Mouse (Mus musculus) midbrain, embryonic 13.5 days (tissue): ENCODE data around the gene Plk5. TPM values are rescaled to one million over a fixed set of nuclear protein-coding genes. Genes with fewer than 3 reads are reported as not detected.
A peak's percentile ranks its signal among the peaks of the same experiment; 100 is the strongest.

ENCODE experiments used
- ATAC-seq: fragments of 200-750 bp; cut with Nextera tagmentation; 2 replicates; pipeline ENCODE4 v1.8.0; 2017; ENCODE audit warnings: mild to moderate bottlenecking, moderate TSS enrichment, moderate library complexity
- H3K27ac ChIP-seq: fragments of 300-500 bp; sonication (generic); 2 replicates; pipeline ENCODE4 v1.5.1; 2015; ENCODE audit warnings: inconsistent platforms, mild to moderate bottlenecking, moderate library complexity
- H3K27me3 ChIP-seq: fragments of 300-500 bp; sonication (generic); 2 replicates; pipeline ENCODE4 v1.6.1; 2015; ENCODE audit warnings: mild to moderate bottlenecking, inconsistent platforms
- H3K36me3 ChIP-seq: fragments of 300-500 bp; sonication (generic); 2 replicates; pipeline ENCODE4 v1.6.1; 2015; ENCODE audit warnings: mild to moderate bottlenecking, inconsistent platforms
- H3K4me1 ChIP-seq: fragments of 300-500 bp; sonication (generic); replicated peaks from 2 replicates; pipeline ENCODE4 v1.6.1; 2015; ENCODE audit warnings: inconsistent platforms
- H3K4me2 ChIP-seq: fragments of 300-500 bp; sonication (generic); replicated peaks from 2 replicates; pipeline ENCODE4 v1.6.1; 2015; ENCODE audit warnings: moderate library complexity, mild to moderate bottlenecking, inconsistent platforms
- H3K4me3 ChIP-seq: fragments of 300-500 bp; sonication (generic); replicated peaks from 2 replicates; pipeline ENCODE4 v1.5.1; 2015; ENCODE audit warnings: mild to moderate bottlenecking, inconsistent platforms
- H3K9ac ChIP-seq: fragments of 300-500 bp; sonication (generic); replicated peaks from 2 replicates; pipeline ENCODE4 v1.6.1; 2015; ENCODE audit warnings: mild to moderate bottlenecking, inconsistent platforms
- H3K9me3 ChIP-seq: fragments of 300-500 bp; sonication (generic); 2 replicates; pipeline ENCODE4 v1.6.1; 2016; ENCODE audit warnings: mild to moderate bottlenecking, inconsistent platforms
- WGBS: fragments of 180-500 bp; shearing (Covaris S2); methylation state at CpG from one replicate; pipeline ENCODE4 v1.1.7; 2015; 5-methylcytosine and 5-hydroxymethylcytosine counted together
- polyA plus RNA-seq: library from polyadenylated mRNA; unstranded; fragments of >200 nt; fragmentation: Nextera tagmentation; extraction: Ambion mirVana; gene quantifications from 2 replicates; pipeline ENCODE4 v1.2.1, GENCODE M21; 2015

The Plk5 gene
- polyA plus RNA-seq, 1 experiment from 2014 or later: 0.96 TPM

GRCm38 (mm10) chr10:80396822-80397523 is 40.7 kb downstream of the Plk5 start:
- H3K27ac ChIP-seq: peak overlapping the region; percentile 99
- no peaks in the 10 kb centered on the region for H3K27me3 ChIP-seq
- H3K4me1 ChIP-seq: peaks cover 41% of the 10 kb centered on the region
- peak overlapping the region; percentile 64 for H3K4me3 ChIP-seq
- no peaks in the 10 kb centered on the region for H3K9me3 ChIP-seq
- H3K4me2 ChIP-seq: peak overlapping the region; percentile 89
- 91% methylated on average over 11 of the region's 11 CpGs for WGBS
- ATAC-seq: no peak
- peak overlapping the region; percentile 95 for H3K9ac ChIP-seq
- H3K36me3 ChIP-seq: peaks cover 51% of the 10 kb centered on the region

GRCm38 (mm10) chr10:80397524-80398173 is 41.4 kb downstream of the Plk5 start:
- peak overlapping the region; percentile 99 for H3K27ac ChIP-seq
- peak overlapping the region; percentile 95 for H3K9ac ChIP-seq
- H3K9me3 ChIP-seq: no peaks in the 10 kb centered on the region
- peak overlapping the region; percentile 64 for H3K4me3 ChIP-seq
- peaks cover 41% of the 10 kb centered on the region for H3K4me1 ChIP-seq
- 49% methylated on average over 8 of the region's 8 CpGs for WGBS
- no peaks in the 10 kb centered on the region for H3K27me3 ChIP-seq
- H3K4me2 ChIP-seq: peak overlapping the region; percentile 89
- no peak for ATAC-seq
- peaks cover 51% of the 10 kb centered on the region for H3K36me3 ChIP-seq

GRCm38 (mm10) chr10:80398174-80398535 is 41.9 kb downstream of the Plk5 start:
- peak overlapping the region; percentile 89 for H3K4me2 ChIP-seq

GRCm38 (mm10) chr10:80398719-80399190 is 42.5 kb downstream of the Plk5 start:
- Histone ChIP-seq H3K9me3 (0 out of 2 replicates have a peak, but pooled peaks cover 4% of the 10 kb centered on the region), H3K4me3 (peak overlapping the region; percentile 64), H3K4me2 (peak overlapping the region; percentile 89), H3K36me3 (peaks cover 51% of the 10 kb centered on the region), H3K9ac (peak overlapping the region; percentile 95), H3K27me3 (no peaks in the 10 kb centered on the region), H3K27ac (peak overlapping the region; percentile 99), H3K4me1 (peaks cover 41% of the 10 kb centered on the region)
- peak; percentile 83 for ATAC-seq
- under 1% methylated on average over 59 of the region's 59 CpGs for WGBS

More at GRCm38 (mm10) chr10:80398174-80398535, 41.9 kb downstream of the Plk5 start:
- Histone ChIP-seq H3K27me3 (no peaks in the 10 kb centered on the region), H3K9ac (peak overlapping the region; percentile 95), H3K27ac (peak overlapping the region; percentile 99), H3K36me3 (peaks cover 51% of the 10 kb centered on the region), H3K4me3 (peak overlapping the region; percentile 64), H3K4me1 (peaks cover 41% of the 10 kb centered on the region), H3K9me3 (no peaks in the 10 kb centered on the region)
- 0% methylated on average over 1 of the region's 1 CpGs for WGBS
- ATAC-seq: no peak

- peaks cover 41% of the 10 kb centered on the region for H3K4me1 ChIP-seq
- H3K36me3 ChIP-seq: peaks cover 51% of the 10 kb centered on the region
- peak within 1 kb of the TSS; percentile 95 for H3K9ac ChIP-seq
- no peaks in the 10 kb centered on the region for H3K27me3 ChIP-seq
- H3K27ac ChIP-seq: peak within 1 kb of the TSS; percentile 99
- peak within 1 kb of the TSS; percentile 64 for H3K4me3 ChIP-seq
- H3K4me2 ChIP-seq: peak within 1 kb of the TSS; percentile 89
- under 1% methylated on average over 73 of the region's 82 CpGs for WGBS
- H3K9me3 ChIP-seq: 0 out of 2 replicates have a peak, but pooled peaks cover 4% of the 10 kb centered on the region
- ATAC-seq: peak; percentile 96
Observed at GRCm38 (mm10) chr10:80399191-80399972, 43.1 kb downstream of the Plk5 start, which contains the start of gene Mbd3. Gene Mbd3, minus strand, starts transcription at chr10:80399550.

- peak overlapping the region; percentile 99 for H3K27ac ChIP-seq
- H3K9ac ChIP-seq: peak overlapping the region; percentile 74
- peaks cover 47% of the 10 kb centered on the region for H3K36me3 ChIP-seq
- H3K4me2 ChIP-seq: peak overlapping the region; percentile 82
- peaks cover 45% of the 10 kb centered on the region for H3K4me1 ChIP-seq
- WGBS: 16% methylated on average over 17 of the region's 17 CpGs
- peak overlapping the region; percentile 64 for H3K4me3 ChIP-seq
- no peaks in the 10 kb centered on the region for H3K27me3 ChIP-seq
- H3K9me3 ChIP-seq: 0 out of 2 replicates have a peak, but pooled peaks cover 4% of the 10 kb centered on the region
- ATAC-seq: no peak
Observed at GRCm38 (mm10) chr10:80399973-80400703, 43.9 kb downstream of the Plk5 start.

GRCm38 (mm10) chr10:80400704-80401161 is 44.5 kb downstream of the Plk5 start:
- ATAC-seq: no peak
- no peak overlapping the region; the same call in 1 of the 2 replicates for H3K27ac ChIP-seq
- H3K9me3 ChIP-seq: 0 out of 2 replicates have a peak, but pooled peaks cover 4% of the 10 kb centered on the region
- H3K27me3 ChIP-seq: no peaks in the 10 kb centered on the region
- peak overlapping the region; percentile 74 for H3K9ac ChIP-seq
- WGBS: 79% methylated on average over 4 of the region's 4 CpGs
- peaks cover 41% of the 10 kb centered on the region for H3K36me3 ChIP-seq
- H3K4me1 ChIP-seq: peaks cover 48% of the 10 kb centered on the region
- peak overlapping the region; percentile 64; the same call in 1 of the 2 replicates for H3K4me3 ChIP-seq
- peak overlapping the region; percentile 82 for H3K4me2 ChIP-seq

GRCm38 (mm10) chr10:80403044-80403692 is 46.9 kb downstream of the Plk5 start:
- no peaks in the 10 kb centered on the region for H3K27me3 ChIP-seq
- H3K4me3 ChIP-seq: no peak overlapping the region
- WGBS: 93% methylated on average over 4 of the region's 4 CpGs

GRCm38 (mm10) chr10:80405481-80406173 is 49.4 kb downstream of the Plk5 start:
- Histone ChIP-seq H3K9ac (peak overlapping the region; percentile 90), H3K9me3 (0 out of 2 replicates have a peak, but pooled peaks cover 4% of the 10 kb centered on the region), H3K36me3 (peaks cover 53% of the 10 kb centered on the region), H3K27ac (no peak overlapping the region), H3K4me3 (peak overlapping the region; percentile 83), H3K4me1 (peaks cover 35% of the 10 kb centered on the region), H3K4me2 (peak overlapping the region; percentile 93), H3K27me3 (no peaks in the 10 kb centered on the region)
- no peak for ATAC-seq
- 56% methylated on average over 10 of the region's 10 CpGs for WGBS

More at GRCm38 (mm10) chr10:80403044-80403692, 46.9 kb downstream of the Plk5 start:
- ATAC-seq: no peak
- peaks cover 33% of the 10 kb centered on the region for H3K36me3 ChIP-seq
- H3K4me1 ChIP-seq: peaks cover 44% of the 10 kb centered on the region
- no peak overlapping the region for H3K4me2 ChIP-seq
- H3K9ac ChIP-seq: no peak overlapping the region
- no peak overlapping the region for H3K27ac ChIP-seq
- H3K9me3 ChIP-seq: 0 out of 2 replicates have a peak, but pooled peaks cover 4% of the 10 kb centered on the region
